Mouse (Mus musculus) ES-Bruce4 (cell line): ENCODE measurements around the gene Clrn1. TPM values are rescaled to one million over a fixed set of nuclear protein-coding genes. Genes with fewer than 3 reads are reported as not detected.

Source experiments
- H3K27ac ChIP-seq: 2 replicates; pipeline ENCODE4 v1.5.1; 2012; ENCODE audit warnings: low read length, inconsistent platforms; ENCODE audit not compliant: insufficient read depth
- H3K27me3 ChIP-seq: 2 replicates; pipeline ENCODE4 v1.6.1; 2012; ENCODE audit warnings: mild to moderate bottlenecking, low read length, inconsistent platforms; ENCODE audit not compliant: control insufficient read depth, poor library complexity, insufficient read depth, severe bottlenecking
- H3K36me3 ChIP-seq: 2 replicates; pipeline ENCODE4 v1.6.1; 2012; ENCODE audit warnings: inconsistent platforms, mild to moderate bottlenecking, low read length, moderate library complexity; ENCODE audit not compliant: control insufficient read depth, poor library complexity, insufficient read depth, severe bottlenecking
- H3K4me1 ChIP-seq: one replicate; pipeline ENCODE4 v1.8.1; 2011; ENCODE audit warnings: low read length; ENCODE audit not compliant: control insufficient read depth, insufficient read depth
- H3K4me3 ChIP-seq: 2 replicates; pipeline ENCODE4 v1.5.1; 2011; ENCODE audit warnings: low read depth, mild to moderate bottlenecking, low read length
- H3K9ac ChIP-seq: 2 replicates; pipeline ENCODE4 v1.6.1; 2012; ENCODE audit warnings: low read depth, mild to moderate bottlenecking, inconsistent platforms; ENCODE audit not compliant: poor library complexity, severe bottlenecking
- H3K9me3 ChIP-seq: replicated peaks from 2 replicates; pipeline ENCODE4 v1.6.1; 2012; ENCODE audit warnings: mild to moderate bottlenecking, low read length, inconsistent platforms; ENCODE audit not compliant: control insufficient read depth, poor library complexity, insufficient read depth, severe bottlenecking
- CTCF ChIP-seq: IDR thresholded peaks from one replicate; pipeline ENCODE4 v1.8.1; 2011; ENCODE audit warnings: low read depth, low read length
- EP300 ChIP-seq: IDR thresholded peaks from 2 replicates; pipeline ENCODE4 v1.6.1; 2011; ENCODE audit warnings: low read depth, low read length; ENCODE audit not compliant: insufficient read depth
- POLR2A ChIP-seq: IDR thresholded peaks from one replicate; pipeline ENCODE4 v1.8.1; 2011; ENCODE audit warnings: low read length; ENCODE audit not compliant: insufficient read depth
- polyA plus RNA-seq: library from polyadenylated mRNA; stranded (reverse); fragments of >200 nt; gene quantifications from 2 replicates; pipeline ENCODE4 v1.2.4, GENCODE M21; 2011; ENCODE audit warnings: low read depth; ENCODE audit not compliant: missing spikeins, insufficient read depth, insufficient read length

Clrn1 gene
- polyA plus RNA-seq, 1 experiment: not detected

- TF ChIP-seq EP300: no peak
- TF ChIP-seq POLR2A: no peak
- TF ChIP-seq CTCF: no peak
- Histone ChIP-seq H3K27ac (no peak overlapping the region), H3K9ac (no peak overlapping the region), H3K4me3 (no peak overlapping the region), H3K9me3 (no peaks in the 10 kb centered on the region), H3K36me3 (no peaks in the 10 kb centered on the region), H3K4me1 (no peaks in the 10 kb centered on the region), H3K27me3 (no peaks in the 10 kb centered on the region)
These were observed 58.9 kb downstream of the Clrn1 start for GRCm38 (mm10) chr3:58826266-58826665.

GRCm38 (mm10) chr3:58822211-58822610 is 62.9 kb downstream of the Clrn1 start, which contains the start of gene Mindy4b-ps:
Mindy4b-ps (minus strand) TSS chr3:58822311.
- Histone ChIP-seq H3K4me1 (no peaks in the 10 kb centered on the region), H3K27ac (no peak within 1 kb of the TSS), H3K4me3 (no peak within 1 kb of the TSS), H3K36me3 (no peaks in the 10 kb centered on the region), H3K9me3 (no peaks in the 10 kb centered on the region), H3K27me3 (no peaks in the 10 kb centered on the region), H3K9ac (no peak within 1 kb of the TSS)
- TF ChIP-seq CTCF (no peak), EP300 (no peak), POLR2A (no peak)

DNA sequence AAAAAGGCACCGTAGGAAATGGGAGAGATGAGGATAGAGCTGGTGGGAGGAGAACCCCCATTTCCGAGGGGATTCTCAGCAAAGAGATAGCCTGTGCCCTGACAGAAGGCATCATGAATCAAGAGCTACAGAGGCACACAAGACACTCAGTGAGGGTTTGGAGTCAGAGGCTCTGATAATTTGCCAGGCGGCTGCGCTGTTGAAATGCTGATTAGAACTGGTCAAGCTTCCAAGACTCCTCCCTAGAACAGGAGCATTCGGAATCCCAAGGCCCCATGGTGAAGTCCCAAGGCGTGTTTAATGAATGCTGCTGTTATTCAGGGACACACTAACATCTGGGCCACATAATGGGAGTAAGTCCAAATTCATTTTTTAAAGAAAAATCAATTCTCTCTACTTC is 67.8 kb downstream of the Clrn1 start:
- Histone ChIP-seq H3K9me3 (no peaks in the 10 kb centered on the region), H3K27me3 (no peaks in the 10 kb centered on the region), H3K27ac (no peak overlapping the region), H3K4me1 (no peaks in the 10 kb centered on the region), H3K4me3 (no peak overlapping the region), H3K9ac (no peak overlapping the region), H3K36me3 (no peaks in the 10 kb centered on the region)
- TF ChIP-seq EP300 (no peak), CTCF (no peak), POLR2A (no peak)

- Histone ChIP-seq H3K27ac (no peak overlapping the region), H3K4me1 (no peaks in the 10 kb centered on the region), H3K9me3 (no peaks in the 10 kb centered on the region), H3K27me3 (peaks cover 1% of the 10 kb centered on the region; the same call in 1 of the 2 replicates), H3K4me3 (no peak overlapping the region), H3K36me3 (no peaks in the 10 kb centered on the region), H3K9ac (no peak overlapping the region)
- TF ChIP-seq EP300 (no peak), CTCF (no peak), POLR2A (no peak)
These were observed 70.9 kb downstream of the Clrn1 start for GRCm38 (mm10) chr3:58814191-58814590.

DNA sequence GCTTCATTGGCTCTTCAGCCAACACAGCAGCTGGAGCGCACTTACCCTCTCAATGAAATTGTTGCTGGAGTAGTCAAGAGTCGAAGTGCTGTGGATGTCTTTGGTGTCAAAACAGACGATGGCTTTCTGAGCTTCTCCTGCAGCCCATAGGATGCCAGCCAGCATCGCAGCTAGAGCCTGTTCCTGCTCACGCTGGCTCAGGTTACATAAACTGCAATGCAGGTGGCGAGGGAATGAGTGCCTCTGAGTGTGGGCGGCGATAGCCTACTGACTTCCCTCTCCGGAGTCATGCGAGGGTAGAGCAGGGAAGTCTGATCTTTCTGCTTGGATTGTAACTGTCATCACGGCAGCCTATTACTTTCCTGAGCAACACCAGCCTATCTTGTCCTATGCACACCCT is 74.8 kb downstream of the Clrn1 start:
- TF ChIP-seq EP300 (no peak), CTCF (no peak), POLR2A (no peak)
- H3K9me3 ChIP-seq: no peaks in the 10 kb centered on the region
- H3K9ac ChIP-seq: no peak overlapping the region
- H3K4me3 ChIP-seq: no peak overlapping the region
- no peak overlapping the region for H3K27ac ChIP-seq
- H3K27me3 ChIP-seq: peaks cover 1% of the 10 kb centered on the region; the same call in 1 of the 2 replicates
- no peaks in the 10 kb centered on the region for H3K36me3 ChIP-seq
- H3K4me1 ChIP-seq: no peaks in the 10 kb centered on the region

- Histone ChIP-seq H3K4me3 (no peak overlapping the region), H3K9me3 (no peaks in the 10 kb centered on the region), H3K36me3 (no peaks in the 10 kb centered on the region), H3K27ac (no peak overlapping the region), H3K4me1 (no peaks in the 10 kb centered on the region), H3K9ac (no peak overlapping the region), H3K27me3 (peaks cover 1% of the 10 kb centered on the region; the same call in 1 of the 2 replicates)
- TF ChIP-seq CTCF: no peak
- no peak for TF ChIP-seq POLR2A
- TF ChIP-seq EP300: no peak
These were observed 75.8 kb downstream of the Clrn1 start for GRCm38 (mm10) chr3:58809111-58809915.
